Mouse (Mus musculus) gastrocnemius, postnatal 10 days (tissue): ENCODE measurements around the gene Atp6v1a. TPM values are rescaled to one million over a fixed set of nuclear protein-coding genes. Genes with fewer than 3 reads are reported as not detected.

Experiments
- DNase-seq: peaks from one replicate; pipeline ENCODE4 v3.0.0; 2021; ENCODE audit warnings: mixed read lengths
- long read RNA-seq, 2 experiments: library from polyadenylated mRNA; stranded (forward); transcript quantifications; one replicate each; pipeline ENCODE4 v2.0.0; 2021
- total RNA-seq, 2 experiments: library from RNA; stranded (reverse); gene quantifications; 2 replicates each; pipeline ENCODE4 v1.2.3; 2021

The Atp6v1a gene
- total RNA-seq = 10 to 100 TPM; 40.0 to 45.3 TPM
- long read RNA-seq, experiment 1, full-length matches to known transcripts = 44 of 65 reads
- long read RNA-seq, experiment 1, partial matches to known transcripts = 8 of 65 reads
- long read RNA-seq, experiment 1, other reads (novel, unspliced or antisense) = 13 of 65 reads
- long read RNA-seq, experiment 2, full-length matches to known transcripts = 28 of 44 reads
- long read RNA-seq, experiment 2, partial matches to known transcripts = 8 of 44 reads
- long read RNA-seq, experiment 2, other reads (novel, unspliced or antisense) = 8 of 44 reads

DNA sequence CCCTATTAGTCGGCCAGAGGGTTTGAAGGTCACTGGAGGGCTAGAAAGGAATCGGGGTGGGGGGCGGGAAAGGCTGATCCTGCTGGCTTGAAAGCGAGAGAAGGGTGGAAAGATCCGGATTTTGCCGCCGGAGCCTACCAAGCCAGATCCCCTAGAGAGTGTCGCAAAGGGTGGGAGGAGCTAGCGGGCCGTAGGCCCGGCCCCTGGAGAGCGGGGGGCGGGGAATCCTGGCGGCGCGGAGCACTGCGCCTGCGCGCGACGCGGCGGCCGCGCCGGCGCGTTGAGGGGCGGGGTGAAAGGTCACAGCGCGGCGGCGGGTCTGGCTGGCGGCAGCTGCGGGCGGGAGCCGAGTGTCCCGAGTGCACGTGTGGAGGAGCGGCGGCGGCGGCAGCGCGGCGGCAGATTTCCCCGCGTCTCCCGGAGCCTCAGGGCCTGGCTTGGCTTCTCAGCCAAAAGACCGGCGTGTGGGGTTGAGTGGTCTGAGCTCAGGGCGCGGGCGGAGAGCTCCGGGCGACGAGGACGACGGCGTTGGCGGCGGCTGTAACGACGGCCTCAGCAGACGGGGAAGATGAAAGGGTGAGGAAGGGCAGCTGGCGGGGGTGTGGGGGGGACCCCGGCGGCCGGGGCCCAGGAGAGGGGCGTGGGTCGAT lies at the start of gene Atp6v1a, which contains the start of gene Naa50:
Atp6v1a (minus strand) TSS at position 170 of the 650 bp plus-strand sequence.
Naa50 (plus strand) TSS at position 295 of the 650 bp plus-strand sequence.
- DNase-seq = peak; percentile 95

DNA sequence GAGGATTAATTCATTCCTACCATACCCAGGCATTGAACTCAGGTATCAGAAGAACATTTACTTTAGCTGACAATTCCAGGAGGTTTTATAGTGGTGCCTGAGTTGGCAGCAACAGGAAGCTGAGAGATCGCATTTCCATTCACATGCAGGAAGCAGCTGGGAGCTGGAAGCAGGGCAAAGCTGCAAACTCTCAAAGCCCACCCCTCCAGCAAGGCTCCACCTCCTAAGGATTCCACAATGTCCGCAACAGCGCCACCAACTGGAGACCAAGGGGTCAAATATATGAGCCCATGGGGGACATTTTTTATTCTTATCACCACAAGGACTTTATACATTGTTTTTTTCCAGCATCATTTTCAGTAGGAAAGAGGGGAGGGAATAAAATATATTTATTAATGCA lies 49.3 kb upstream of the Atp6v1a start:
- no peak for DNase-seq

DNA sequence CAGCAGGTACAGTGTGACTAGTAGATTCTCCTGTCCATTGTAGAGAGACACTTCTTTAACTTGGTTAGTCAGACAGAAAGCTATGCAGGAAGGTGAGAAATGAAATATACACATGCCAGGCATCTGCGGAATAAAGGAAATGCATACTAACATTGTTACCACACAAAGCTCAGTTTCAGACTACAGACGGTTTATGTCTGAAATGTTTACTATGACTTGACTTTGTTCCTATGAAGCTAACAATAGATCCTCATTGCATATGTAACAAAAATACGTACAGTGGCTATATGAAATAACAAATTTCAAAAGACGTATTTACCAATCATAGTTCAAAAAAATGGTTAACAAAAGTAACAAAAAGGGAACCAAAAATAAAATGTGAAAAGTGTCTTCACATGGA lies 47.7 kb upstream of the Atp6v1a start:
- no peak for DNase-seq

DNA sequence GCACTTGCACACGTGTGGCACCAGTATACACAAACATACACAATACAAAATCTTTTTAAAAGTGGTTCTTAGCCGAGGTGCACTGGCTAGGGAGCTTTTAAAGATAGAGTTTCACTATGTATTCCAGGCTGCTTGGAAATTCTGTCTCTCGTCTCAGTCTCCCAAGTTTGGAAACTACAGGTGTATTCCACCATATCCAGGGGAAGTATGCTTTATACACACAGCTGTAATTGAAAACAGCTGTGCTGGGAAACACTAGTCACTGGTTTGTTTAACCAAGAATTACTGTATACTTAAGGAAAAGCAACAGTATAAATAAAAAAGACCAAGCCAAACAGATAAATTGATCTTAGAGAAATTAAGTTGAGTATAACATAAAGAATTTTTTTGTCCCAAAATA lies 45.3 kb upstream of the Atp6v1a start:
- DNase-seq = no peak

DNA sequence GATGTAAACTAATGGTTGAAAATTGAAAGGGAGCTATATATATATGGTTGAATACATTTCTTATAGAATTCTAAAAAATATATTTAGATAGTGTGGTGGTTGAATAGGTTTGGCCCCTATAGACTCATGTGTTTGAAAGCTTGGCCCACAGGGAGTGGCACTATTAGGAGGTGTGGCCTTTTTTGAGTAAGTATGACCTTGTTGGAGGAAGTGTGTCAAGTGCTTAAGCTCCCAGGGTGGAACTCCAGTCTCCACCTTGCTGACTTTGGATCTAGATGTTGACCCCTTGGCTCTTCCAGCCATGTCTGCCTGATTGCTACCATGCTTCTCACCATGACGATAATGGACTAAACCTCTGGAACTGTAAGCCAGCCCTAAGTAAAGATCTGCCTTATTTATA lies 43.1 kb upstream of the Atp6v1a start:
- no peak for DNase-seq

DNA sequence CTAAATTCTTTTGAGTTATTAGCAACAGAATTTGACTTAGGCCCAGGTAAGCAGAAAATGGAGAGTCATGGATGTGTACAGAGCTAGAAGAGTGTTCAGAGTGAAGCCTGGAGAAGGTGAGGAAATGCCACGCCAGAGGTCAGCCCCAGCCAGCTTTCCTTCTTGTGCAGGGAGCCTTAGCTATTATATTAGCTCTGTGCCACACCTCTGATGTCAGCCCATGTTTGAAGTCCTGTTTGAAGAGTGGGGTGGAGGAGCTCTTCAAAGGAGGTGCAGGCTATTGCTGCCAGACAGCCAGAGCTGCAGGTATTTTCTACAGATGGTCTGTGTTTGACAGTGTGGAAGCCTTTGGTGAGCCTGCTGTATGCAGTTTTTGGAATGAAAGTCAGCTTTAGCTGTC lies 39.0 kb upstream of the Atp6v1a start:
- no peak for DNase-seq

DNA sequence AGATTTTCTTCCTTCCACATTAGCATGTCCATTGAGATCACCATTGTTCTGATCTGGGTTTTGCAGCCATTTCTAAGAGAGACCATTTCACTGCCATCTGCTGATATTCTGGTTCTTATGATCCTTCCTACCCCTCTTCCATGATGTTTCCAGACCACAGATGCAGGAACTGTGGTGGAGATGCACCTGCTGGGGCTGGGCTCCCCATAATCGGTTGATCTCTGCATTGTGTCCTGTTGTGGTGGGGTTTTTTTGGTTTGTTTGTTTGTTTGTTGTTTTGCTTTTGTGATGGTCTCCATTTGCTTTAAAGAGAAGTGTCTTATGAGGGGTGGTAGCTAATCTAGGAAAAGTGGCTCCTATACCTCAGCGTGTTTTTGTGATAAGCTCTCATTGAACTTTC lies 37.0 kb upstream of the Atp6v1a start:
- DNase-seq = no peak

DNA sequence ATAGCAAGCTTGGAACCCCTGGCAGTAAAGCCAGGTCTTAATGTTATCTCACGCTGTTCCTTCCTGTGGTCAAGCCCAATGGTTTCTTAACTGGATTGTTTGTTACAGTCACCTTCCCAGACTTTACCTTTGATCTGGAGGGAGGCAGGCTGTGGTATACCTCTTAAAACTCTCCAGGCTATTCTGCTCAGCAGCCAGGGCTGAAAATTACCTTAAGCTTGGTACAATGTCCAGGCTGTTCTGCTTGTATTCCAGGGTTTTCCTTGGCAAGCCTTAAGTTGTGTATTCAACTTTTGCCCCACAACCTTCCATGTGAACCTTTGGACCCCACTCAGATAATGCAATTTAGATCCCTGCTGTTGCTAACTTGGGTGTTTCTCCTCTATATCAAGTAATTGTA lies 35.5 kb upstream of the Atp6v1a start:
- no peak for DNase-seq

DNA sequence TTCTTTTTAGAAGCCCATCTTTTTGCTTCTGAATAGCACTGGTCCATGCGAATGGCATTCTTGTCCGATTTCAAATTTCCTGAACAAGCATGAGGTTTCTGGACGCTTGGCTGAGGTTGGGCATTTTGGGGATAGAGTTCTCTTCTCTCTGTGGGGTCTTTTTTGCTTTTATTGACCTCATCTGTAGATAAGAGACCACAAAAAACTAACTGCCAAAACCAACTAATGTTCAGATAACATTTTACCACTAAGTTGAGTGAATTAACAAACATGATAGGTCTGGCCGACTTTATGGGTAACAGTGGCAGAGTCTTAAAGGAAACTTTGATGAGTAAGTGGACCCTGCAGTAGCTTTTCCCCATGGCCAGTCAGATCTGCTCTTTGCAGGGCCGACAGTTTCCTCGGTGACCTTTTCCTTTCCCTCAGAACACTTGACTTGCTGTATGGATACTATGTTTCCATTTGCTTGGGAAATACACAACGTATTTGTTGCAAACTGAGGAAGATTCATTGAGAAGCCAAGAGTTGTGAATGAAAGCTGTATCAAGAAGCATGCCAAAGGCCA lies 34.5 kb upstream of the Atp6v1a start:
- DNase-seq = no peak

DNA sequence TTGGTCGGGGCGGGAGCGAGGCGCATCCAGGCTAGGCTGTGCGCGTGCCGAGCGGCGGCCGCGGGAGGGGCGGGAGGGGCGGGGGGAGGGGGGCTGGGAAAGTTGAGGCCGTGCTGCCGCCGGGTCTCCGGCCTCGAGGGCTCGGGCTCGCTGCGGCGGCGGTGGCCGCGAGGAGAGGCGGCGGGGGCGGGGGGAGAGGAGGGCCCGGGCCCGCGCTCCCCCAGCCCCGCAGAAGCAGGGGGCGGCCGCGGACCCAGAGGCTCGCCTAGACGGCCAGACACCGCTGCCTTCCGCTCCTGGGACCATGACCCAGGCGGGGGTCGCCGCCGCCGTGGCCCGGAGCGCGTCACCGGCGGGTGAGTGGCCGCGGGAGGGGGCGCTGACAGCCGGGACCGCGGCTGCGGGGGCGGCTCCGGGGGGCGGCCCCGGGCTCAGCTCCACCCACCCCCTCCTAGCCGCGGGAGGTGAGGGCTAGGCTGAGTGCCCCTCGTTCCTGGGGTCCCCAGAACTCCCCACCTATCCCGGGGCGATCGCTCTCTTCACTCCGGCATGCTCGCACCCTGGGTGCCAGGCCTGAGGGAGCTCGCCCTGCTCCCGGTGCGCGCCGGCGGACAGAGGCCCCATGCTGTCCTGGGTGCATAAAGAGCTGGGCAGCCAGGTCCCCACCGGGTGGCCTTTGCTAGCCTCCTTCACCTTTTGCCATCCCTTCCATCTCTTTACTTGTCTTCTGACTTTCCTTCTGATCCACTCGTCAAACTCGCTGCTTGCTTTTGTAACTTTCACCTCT lies 33.8 kb upstream of the Atp6v1a start, which contains the start of gene Usf3:
Usf3 (plus strand) TSS at position 92 of the 787 bp plus-strand sequence.
- peak; percentile 65 for DNase-seq

DNA sequence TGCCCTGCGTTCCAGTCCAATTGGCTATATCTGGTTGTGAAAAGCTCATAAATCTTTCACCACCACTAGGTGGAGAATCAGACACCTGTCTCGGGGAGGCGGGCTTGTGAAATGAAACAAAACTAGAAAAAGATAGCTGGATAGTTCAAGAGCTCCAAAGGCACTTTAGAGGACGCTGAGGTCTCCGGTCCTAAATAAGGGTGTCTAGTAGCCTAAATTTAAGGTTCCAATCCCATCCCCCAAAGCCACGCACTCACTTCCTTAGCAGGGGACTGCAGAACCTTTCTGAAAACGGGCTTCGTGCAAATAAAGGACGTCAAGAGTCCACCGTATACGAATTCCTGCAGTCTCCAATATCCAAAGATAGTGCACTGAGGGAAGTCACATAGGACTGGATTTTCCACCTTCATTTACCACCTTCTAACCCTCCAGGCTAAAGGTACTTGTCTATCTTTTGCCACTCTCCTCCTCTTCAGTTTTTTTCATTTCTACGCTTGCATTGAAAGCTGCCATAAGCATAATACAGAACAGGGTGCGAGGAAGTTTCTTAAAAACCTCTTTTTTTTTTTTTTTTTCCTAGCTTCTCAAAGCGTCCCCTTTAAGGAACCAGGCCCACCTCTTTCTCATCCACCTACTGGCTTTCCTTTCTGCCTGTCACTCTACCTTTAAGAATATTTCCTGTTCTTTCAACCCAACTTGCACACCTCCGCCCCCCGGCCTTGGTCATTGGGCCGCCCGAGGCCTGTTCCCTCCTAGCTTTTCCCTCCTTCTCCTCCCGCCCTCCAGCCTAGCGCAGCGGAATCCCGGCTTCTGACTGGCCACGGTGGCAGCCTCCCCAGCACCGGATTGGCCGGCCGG lies 33.0 kb upstream of the Atp6v1a start:
- DNase-seq = peak; percentile 96

DNA sequence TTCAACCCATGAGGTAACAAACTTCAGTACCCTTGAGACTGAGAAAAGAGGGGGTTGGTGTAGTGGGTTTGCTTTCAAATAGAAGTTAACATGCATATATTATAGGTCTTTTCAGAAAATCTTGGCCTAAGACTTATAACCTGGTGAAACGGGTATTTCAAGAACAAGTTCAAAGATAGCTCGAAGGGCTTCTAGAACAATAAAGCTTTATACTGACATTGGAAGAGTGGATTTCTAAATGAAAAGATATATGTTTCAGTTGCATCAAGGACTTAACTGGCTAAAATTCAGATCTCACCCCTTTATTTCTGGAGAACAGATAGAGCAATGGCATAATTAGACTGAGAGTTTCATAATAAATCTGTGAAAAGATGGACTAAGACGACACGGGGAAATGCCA lies 29.5 kb upstream of the Atp6v1a start:
- no peak for DNase-seq

DNA sequence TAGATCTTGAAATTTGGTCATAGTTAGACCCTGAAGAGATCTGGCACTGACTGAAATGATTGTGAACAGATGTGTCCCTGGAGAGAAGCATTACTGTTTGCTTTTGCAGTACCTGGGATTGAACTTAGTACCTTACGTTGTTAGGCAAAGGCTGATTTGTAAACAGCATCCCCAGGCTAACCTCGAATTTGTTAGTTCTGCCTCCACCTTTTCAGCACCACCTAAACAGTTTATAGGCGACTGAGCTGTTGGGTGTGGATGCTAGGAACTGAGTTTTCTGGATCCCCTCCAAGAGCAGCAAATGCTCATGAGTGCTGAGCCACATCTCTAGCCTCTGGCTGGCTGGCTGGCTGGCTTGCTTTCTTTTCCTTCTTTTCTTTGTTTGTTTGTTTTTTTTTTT lies 25.7 kb upstream of the Atp6v1a start:
- DNase-seq = no peak

DNA sequence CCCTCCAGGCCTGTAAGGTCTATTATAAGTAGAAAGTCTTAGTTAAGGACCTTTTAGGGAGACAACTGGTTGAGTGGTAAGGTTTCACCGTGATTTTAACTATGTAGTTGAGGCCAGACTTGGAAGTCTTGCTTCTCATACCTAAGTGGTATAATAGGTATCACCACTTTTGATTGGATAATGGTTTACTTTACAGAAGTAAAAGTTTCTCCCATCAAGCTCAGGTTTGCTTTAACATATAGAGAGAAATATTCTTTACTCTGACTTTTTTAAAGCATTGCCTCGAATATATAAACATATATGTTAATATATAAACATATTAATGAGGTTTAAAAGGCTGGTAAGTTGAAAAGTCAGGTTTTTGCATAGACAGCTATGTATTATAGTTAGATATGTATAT lies 24.3 kb upstream of the Atp6v1a start:
- DNase-seq = no peak

DNA sequence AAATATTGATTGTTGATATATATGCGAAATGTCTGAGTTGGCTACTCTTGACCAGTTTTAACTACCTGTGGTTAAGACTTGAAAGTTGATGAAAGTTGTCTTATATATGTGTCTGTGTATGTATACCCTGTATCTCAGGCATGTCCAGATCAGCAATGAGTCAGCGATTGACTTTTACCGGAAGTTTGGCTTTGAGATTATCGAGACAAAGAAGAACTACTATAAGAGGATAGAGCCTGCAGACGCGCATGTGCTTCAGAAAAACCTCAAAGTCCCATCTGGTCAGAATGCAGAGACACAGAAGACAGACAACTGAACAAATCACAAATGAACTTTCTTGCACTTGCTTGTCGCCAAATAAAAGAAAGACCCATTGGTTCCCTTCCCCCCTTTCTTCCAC lies 19.8 kb upstream of the Atp6v1a start:
- no peak for DNase-seq

DNA sequence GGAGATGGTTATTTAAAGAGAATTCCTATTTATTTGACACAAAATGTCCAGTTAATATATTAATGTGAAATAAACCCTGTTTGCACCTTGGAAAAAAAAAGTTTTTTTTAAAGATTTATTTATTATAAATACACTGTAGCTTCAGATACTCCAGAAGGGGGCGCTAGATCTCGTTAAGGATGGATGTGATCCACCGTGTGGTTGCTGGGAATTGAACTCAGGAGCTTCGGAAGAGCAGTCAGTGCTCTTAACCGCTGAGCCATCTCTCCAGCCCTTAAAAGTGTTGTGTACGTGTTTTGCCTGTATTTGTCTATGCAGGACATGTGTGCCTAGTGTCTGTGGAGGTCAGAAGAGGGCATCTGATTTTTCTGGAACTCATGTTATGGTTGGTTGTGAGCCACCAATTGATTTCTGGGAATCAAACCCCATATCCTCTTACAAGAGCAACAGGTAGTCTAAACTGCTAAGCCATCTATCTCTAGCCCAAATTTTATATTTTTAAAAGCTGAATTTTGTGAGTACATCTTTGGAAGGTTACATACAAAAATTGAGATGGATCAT lies 15.1 kb upstream of the Atp6v1a start:
- no peak for DNase-seq

DNA sequence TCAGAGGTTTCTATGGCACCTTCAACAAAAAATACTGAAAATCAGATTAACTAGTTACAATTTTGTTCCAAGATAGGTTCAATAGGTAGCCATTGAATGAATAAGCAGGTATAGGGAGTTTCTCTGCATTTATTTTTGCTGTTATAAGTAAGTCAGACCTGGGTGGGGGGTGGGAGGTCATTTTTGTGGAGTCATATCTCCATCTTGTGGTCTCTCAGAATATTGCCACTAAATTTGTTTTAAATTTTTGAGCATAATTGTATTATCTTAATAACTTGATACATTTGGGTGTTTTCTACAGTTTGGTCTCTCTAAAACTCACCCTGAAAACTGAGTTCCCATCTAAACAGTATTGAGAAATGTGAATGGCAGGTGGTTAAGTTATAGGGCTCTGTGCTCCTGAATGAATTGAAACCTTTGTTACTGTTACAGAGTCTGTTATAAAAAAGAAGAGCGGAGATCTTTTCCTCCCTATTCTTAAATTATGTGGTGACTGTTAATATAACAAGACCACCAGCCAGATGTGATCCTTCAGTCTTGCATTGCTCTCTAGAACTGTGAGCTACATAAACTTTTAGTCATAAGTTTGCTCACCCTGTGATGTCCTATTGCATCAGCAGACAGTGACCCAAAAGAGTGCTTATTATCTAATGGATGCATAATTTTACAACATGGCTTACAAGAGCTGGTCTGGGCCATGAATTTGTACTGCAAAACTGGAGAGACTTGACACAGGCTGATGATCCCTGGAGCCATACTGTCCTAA lies 9.7 kb upstream of the Atp6v1a start:
- DNase-seq = no peak

DNA sequence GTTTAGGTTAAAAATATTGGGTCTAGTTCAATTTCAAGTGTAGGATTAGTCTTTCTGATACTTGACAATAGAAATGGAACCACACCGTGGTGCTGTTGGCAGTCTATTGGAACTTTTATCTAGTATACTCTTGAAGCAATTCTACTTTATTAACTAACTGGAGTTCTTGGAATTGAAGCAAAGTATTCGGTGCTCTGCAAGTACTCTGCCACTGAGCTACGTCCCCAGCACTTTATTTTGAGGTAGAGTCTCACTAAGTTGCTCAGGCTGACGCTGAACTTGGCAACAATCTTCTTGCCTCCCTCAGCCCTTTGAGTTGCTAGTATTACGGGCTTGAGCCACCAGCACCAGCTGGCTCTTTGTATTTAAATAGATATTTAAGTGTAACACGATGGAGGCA lies 2.0 kb upstream of the Atp6v1a start:
- DNase-seq = peak; percentile 17

DNA sequence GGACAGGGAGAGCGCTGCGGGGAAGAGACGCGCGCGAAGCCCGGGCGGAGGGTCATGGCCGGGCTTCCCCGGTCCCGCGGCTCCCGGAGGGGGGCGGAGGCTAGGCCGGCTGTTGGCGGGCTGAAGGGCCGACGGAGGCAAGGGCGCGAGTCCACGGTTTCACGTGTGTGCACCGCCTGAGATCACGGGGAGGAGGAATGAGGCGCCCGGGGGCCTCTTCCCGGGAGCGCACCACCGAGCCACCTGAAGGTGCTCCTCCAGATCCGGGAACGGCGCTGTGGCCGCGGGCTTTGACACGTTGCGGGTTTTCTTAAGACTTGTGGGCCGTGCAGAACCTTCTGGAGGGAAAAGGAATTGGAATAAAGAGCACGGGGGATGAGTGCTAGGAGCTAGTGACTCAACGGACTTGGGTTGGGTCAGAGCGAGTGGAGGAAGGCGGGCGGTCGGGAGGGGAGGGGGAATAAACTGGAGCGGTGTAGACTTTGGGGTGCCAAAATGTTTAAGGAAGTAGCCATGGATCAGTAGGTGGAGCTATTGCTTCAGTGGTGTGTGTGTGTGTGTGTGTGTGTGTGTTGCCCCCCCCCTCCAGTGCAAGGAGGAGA lies 782 bp upstream of the Atp6v1a start:
- DNase-seq = peak; percentile 70

DNA sequence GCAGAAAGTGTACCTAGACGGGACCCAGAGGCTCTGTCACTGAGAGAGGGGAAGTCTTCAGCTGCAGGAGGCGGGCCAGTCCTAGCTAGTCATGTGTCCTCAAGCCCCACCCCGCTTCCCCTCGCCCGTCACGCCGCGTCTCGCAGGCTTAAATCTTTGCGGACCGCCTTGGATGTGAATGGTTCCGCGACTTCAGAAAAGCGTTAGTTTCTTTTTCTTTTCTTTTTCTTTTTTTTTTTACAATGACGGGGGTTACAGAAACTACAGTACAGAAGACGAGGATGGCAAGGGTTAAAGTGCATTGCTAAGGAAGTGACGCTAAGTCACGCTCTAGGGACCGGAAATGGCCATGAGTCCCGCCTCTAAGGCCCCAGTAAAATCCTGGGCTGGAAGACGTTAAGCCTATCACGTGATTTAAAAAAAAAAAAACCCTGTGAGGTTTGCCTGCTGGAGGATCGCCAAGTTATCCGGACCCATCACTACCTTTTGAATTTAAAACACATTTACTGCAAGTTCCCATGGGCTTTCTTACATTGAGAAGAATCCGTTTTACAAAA lies 448 bp downstream of the Atp6v1a start:
- peak; percentile 80 for DNase-seq
